Mouse (Mus musculus) megakaryocyte, embryonic 14.5 days (primary cell): ENCODE measurements around the gene Cebpz.

Source experiments
- FLI1 ChIP-seq: IDR thresholded peaks from 2 replicates; pipeline ENCODE4 v1.6.1; 2012; ENCODE audit warnings: low read length, inconsistent platforms, mixed read lengths
- GATA1 ChIP-seq: IDR thresholded peaks from 3 replicates; pipeline ENCODE4 v1.6.1; 2012; ENCODE audit warnings: mixed read lengths, low read length, inconsistent platforms, borderline replicate concordance

GRCm38 (mm10) chr17:78938927-78939326, 2.1 kb upstream of the Cebpz start:
- TF ChIP-seq GATA1: no peak
- TF ChIP-seq FLI1: no peak
